Mouse (Mus musculus) lung, postnatal 0 days (tissue): ENCODE measurements at regions not wholly inside any gene's neighbourhood (a gene's known extent, or its start where the extent isn't known, plus 50 kb on each side); places are given as distances from the start of the nearest gene placed in this dataset.

ENCODE experiments used
- CTCF ChIP-seq: IDR thresholded peaks from 2 replicates; pipeline ENCODE4 v1.5.1; 2016; ENCODE audit warnings: antibody characterized with exemption, mild to moderate bottlenecking
- EP300 ChIP-seq: IDR thresholded peaks from 2 replicates; pipeline ENCODE4 v1.6.1; 2016; ENCODE audit warnings: antibody characterized with exemption, mild to moderate bottlenecking, control low read depth

DNA sequence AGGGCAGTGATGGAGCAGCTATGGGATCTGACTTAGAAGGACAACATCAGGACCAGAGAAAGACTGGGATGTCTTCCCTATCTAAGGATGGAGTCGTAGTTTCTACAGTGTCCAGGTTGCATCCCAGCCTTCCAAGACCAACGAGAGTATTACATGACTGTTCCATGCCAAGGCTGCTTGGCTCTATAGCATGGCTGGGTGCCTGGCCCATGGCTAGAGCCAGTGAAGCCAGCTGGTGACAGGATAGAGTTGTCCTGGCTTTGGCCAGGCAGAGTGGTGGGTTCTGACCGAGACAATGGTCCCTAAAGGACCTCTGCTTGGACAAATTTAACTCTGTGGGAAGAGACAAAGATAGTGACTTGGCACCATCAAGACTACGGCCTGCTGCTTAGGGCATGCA is 187.2 kb upstream of the 4931429L15Rik start:
- TF ChIP-seq CTCF (no peak), EP300 (no peak)
